Mouse (Mus musculus): ENCODE measurements around the gene Insyn1. TPM values are rescaled to one million over a fixed set of nuclear protein-coding genes. Genes with fewer than 3 reads are reported as not detected.

Insyn1 gene
- total and polyA plus RNA-seq, 3 experiments: 13.4 to 26.1 (median 23.6) TPM

DNA sequence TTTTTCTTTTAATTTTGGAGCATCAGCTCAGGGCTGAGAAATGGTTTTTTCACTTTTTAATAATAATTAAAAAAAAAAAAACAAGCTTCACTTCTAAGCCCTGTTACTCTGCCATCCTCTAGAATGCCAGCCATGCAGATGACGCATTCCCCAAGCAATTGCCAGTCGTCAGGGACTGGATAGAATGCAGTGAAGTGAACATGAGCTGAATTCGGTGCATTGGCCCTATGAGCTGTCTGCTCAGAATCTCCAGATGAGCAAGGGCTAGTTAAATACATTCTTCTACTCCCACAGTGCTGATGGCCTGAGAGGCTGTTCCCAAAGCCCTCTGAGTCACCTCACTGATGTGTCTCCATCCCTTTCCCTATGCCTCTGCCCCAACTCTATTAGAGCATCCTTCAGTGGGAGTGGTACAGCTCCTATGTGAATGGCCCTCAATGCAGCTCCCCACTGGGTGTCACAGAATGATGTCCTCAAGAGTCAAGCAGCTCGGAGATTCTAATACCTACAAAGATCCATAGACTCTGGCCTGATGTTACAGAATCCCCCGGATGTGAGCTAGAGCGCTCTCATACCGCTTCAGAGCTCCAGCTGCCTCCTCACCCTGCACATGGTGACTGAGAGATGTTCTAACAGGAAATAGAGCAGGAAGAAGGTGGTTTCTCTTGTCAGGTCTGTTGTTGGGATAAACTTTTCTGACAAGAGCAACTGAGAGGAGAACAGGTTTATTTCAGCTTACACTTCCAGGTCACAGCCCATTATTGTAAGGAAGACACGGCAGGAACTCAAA, 19.0 kb downstream of the Insyn1 start:
- DNase-seq: no peak
- WGBS: 72% methylated on average over 8 of the region's 8 CpGs
- Histone ChIP-seq H3K36me3 (ENCODE audit: control insufficient read depth, insufficient read depth, low read length) (no peaks in the 10 kb centered on the region), H3K79me2 (replicated peaks; ENCODE audit: control insufficient read depth, insufficient read depth, low read length) (no peaks in the 10 kb centered on the region), H3K27ac (no peak overlapping the region), H3K4me1 (ENCODE audit: control insufficient read depth, insufficient read depth, low read length) (no peaks in the 10 kb centered on the region), H3K4me3 (no peak overlapping the region), H3K27me3 (ENCODE audit: control insufficient read depth, insufficient read depth, low read length) (no peaks in the 10 kb centered on the region), H3K9ac (ENCODE audit: low read depth, low read length) (no peak overlapping the region)
- TF ChIP-seq EP300 (IDR thresholded peaks at IDR 0.05; ENCODE audit: insufficient read depth, low read depth, low read length) (no peak), POLR2A (IDR thresholded peaks at IDR 0.05; ENCODE audit: insufficient read depth, low read depth, low read length) (no peak), CTCF (IDR thresholded peaks at IDR 0.05) (no peak)
- intact Hi-C loops (cut with DNase I): no loop called here

DNA sequence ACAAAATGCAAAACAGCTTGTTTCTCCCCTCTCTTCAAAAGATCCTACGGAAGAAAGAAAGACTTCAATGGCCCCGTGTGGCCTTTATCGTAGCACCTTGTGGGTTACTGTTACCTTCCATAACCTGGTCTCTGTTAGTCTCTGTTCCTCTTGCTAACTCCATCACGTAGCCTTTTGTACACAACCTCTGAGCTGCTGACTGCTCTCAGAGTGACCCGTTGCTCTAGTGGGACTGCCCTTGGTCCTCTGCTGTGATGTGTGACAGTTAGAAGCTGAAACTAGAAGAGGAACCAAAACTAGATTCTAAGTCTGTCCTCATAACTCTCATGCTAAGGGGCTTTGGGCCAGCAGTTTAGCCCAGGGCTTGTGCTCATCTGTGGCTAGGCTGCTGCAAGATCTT, 22.0 kb downstream of the Insyn1 start:
- no peak for DNase-seq
- TF ChIP-seq CTCF (IDR thresholded peaks at IDR 0.05) (no peak), EP300 (IDR thresholded peaks at IDR 0.05; ENCODE audit: insufficient read depth, low read depth, low read length) (no peak), POLR2A (IDR thresholded peaks at IDR 0.05; ENCODE audit: insufficient read depth, low read depth, low read length) (no peak)
- Histone ChIP-seq H3K27me3 (ENCODE audit: control insufficient read depth, insufficient read depth, low read length) (no peaks in the 10 kb centered on the region), H3K9ac (ENCODE audit: low read depth, low read length) (no peak overlapping the region), H3K27ac (no peak overlapping the region), H3K4me3 (no peak overlapping the region), H3K4me1 (ENCODE audit: control insufficient read depth, insufficient read depth, low read length) (no peaks in the 10 kb centered on the region), H3K36me3 (ENCODE audit: control insufficient read depth, insufficient read depth, low read length) (no peaks in the 10 kb centered on the region), H3K79me2 (replicated peaks; ENCODE audit: control insufficient read depth, insufficient read depth, low read length) (no peaks in the 10 kb centered on the region)
- intact Hi-C loops (cut with DNase I): no loop called here
- WGBS: 86% methylated on average over 5 of the region's 5 CpGs

DNA sequence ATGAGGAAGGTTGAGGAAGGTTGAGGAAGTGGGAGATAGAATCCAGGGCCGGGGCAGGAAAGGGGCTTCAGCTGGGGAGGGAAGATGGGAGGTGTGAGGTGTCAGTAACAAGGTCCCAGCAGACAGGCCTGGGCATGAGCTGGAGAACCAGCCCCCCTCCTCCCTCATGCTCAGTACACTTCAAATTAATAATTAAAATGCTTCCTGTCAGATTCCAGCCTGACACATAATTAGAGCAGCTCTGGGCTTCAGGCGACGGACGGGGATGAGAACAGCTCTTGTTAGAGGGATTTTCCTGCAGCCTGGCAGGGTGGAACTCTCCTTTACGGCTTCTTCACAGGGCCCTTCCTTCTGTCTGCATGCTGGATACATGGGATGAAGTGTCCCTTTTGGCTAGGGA, 25.3 kb downstream of the Insyn1 start:
- Histone ChIP-seq H3K9ac (ENCODE audit: low read depth, low read length) (no peak overlapping the region), H3K79me2 (replicated peaks; ENCODE audit: control insufficient read depth, insufficient read depth, low read length) (no peaks in the 10 kb centered on the region), H3K27me3 (ENCODE audit: control insufficient read depth, insufficient read depth, low read length) (no peaks in the 10 kb centered on the region), H3K36me3 (ENCODE audit: control insufficient read depth, insufficient read depth, low read length) (no peaks in the 10 kb centered on the region), H3K27ac (no peak overlapping the region), H3K4me1 (ENCODE audit: control insufficient read depth, insufficient read depth, low read length) (peaks cover 5% of the 10 kb centered on the region), H3K4me3 (no peak overlapping the region)
- 67% methylated on average over 5 of the region's 5 CpGs for WGBS
- no peak for DNase-seq
- intact Hi-C loops (cut with DNase I): no loop called here
- TF ChIP-seq CTCF (IDR thresholded peaks at IDR 0.05) (no peak), POLR2A (IDR thresholded peaks at IDR 0.05; ENCODE audit: insufficient read depth, low read depth, low read length) (no peak), EP300 (IDR thresholded peaks at IDR 0.05; ENCODE audit: insufficient read depth, low read depth, low read length) (no peak)

DNA sequence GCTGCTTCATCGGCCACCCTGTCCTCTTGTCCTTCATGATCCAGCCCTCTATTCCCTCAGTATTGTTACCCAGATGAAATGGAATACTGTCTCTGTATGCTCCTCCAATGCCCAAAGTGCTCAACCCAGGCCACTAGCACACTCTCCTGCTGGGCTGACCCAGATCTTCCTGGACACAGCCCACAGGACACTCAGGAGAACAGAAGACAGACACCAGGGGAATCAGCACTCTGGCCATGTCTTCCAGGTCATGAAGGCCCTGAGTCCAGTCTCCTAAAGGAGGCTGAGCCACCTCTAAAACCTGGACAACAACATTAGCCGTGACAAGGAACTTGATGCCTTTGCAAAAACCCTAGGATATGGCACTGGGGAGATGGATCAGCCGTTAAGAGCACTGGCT, 28.1 kb downstream of the Insyn1 start:
- H3K27me3 ChIP-seq (ENCODE audit: control insufficient read depth, insufficient read depth, low read length): no peaks in the 10 kb centered on the region
- H3K4me3 ChIP-seq: no peak overlapping the region
- peaks cover 7% of the 10 kb centered on the region for H3K4me1 ChIP-seq (ENCODE audit: control insufficient read depth, insufficient read depth, low read length)
- DNase-seq: no peak
- H3K36me3 ChIP-seq (ENCODE audit: control insufficient read depth, insufficient read depth, low read length): no peaks in the 10 kb centered on the region
- intact Hi-C loops (cut with DNase I): no loop called here
- no peak overlapping the region for H3K9ac ChIP-seq (ENCODE audit: low read depth, low read length)
- no peaks in the 10 kb centered on the region for H3K79me2 ChIP-seq (replicated peaks; ENCODE audit: control insufficient read depth, insufficient read depth, low read length)
- WGBS: 96% methylated on average over 3 of the region's 3 CpGs
- no peak for TF ChIP-seq EP300 (IDR thresholded peaks at IDR 0.05; ENCODE audit: insufficient read depth, low read depth, low read length)
- no peak for TF ChIP-seq CTCF (IDR thresholded peaks at IDR 0.05)
- TF ChIP-seq POLR2A (IDR thresholded peaks at IDR 0.05; ENCODE audit: insufficient read depth, low read depth, low read length): no peak
- H3K27ac ChIP-seq: no peak overlapping the region

DNA sequence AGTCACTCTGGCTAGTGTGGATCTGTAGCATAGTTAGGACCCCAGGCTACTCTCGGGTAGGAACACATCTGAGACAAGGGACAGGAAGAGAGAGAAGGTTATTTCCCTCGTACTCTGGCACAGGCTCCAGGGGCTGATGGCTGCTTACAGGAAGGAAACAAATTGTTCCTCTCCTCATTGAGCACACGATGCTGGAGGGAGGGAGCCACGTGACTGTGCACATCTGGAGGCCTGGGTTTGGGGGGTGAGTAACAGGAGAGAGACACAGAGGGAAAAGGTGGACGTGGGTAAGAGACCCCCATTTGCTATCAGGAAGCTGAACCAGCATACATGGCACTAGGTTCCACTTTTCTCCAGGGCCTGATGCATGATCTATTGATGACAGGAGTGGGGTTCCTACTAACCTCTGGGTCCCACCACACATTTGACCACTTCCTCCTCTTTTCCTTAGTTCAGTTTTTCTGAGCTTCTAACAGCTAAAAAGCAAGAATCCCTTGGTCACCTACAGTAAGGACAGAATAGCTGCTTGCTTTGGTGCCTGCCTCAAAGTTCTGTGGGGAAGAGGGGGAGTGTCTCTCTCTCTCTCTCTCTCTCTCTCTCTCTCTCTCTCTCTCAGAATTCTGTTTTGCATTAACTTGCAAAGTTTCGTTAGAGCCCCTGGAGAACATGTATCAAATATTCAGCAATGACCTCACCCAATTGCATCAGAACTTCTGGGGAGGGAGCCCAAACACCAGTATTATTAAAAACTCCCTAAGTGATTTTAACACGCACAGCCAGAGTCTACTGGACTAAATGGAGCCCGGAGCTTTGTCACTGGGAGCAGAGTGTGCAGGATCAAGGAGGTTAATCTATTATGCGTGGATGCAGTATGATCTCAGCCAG, 29.7 kb downstream of the Insyn1 start:
- intact Hi-C loops (cut with DNase I): no loop called here
- H3K4me3 ChIP-seq: no peak overlapping the region
- no peaks in the 10 kb centered on the region for H3K36me3 ChIP-seq (ENCODE audit: control insufficient read depth, insufficient read depth, low read length)
- H3K79me2 ChIP-seq (replicated peaks; ENCODE audit: control insufficient read depth, insufficient read depth, low read length): no peaks in the 10 kb centered on the region
- TF ChIP-seq EP300 (IDR thresholded peaks at IDR 0.05; ENCODE audit: insufficient read depth, low read depth, low read length) (no peak), POLR2A (IDR thresholded peaks at IDR 0.05; ENCODE audit: insufficient read depth, low read depth, low read length) (no peak), CTCF (IDR thresholded peaks at IDR 0.05) (no peak)
- H3K27ac ChIP-seq: no peak overlapping the region
- peaks cover 10% of the 10 kb centered on the region for H3K4me1 ChIP-seq (ENCODE audit: control insufficient read depth, insufficient read depth, low read length)
- no peaks in the 10 kb centered on the region for H3K27me3 ChIP-seq (ENCODE audit: control insufficient read depth, insufficient read depth, low read length)
- H3K9ac ChIP-seq (ENCODE audit: low read depth, low read length): no peak overlapping the region
- DNase-seq: no peak
- WGBS: 42% methylated on average over 9 of the region's 9 CpGs
